ENCODE assay signal across 9 mouse cellular contexts in genomic region chr4:120247412-120247811, GRCm38 (mm10). TPM values are rescaled to one million over a fixed set of nuclear protein-coding genes. Genes with fewer than 3 reads are reported as not detected.
DNase-seq lines count a peak whose midpoint lies in the region; ATAC-seq lines count a peak whose summit lies in the region.
"Had no signal": no experiment of that assay in that cellular context is flagged by ENCODE, and none has a peak within 500 bp of the region (broad histone marks: within the 10 kb centered on the region; RNA-seq: fewer than 3 reads in every experiment).

No protein-coding gene starts in this region.

- no peaks in the 10 kb centered on the region for H3K27me3 ChIP-seq in intestine, embryonic 16.5 days (replicated peaks; ENCODE audit: control insufficient read depth, insufficient read depth, low read length)
- H3K27me3 ChIP-seq: hindbrain, embryonic 15.5 days had no signal

- H3K4me2 ChIP-seq in intestine, embryonic 16.5 days (ENCODE audit: low read depth, low read length) = no peak overlapping the region
- H3K4me2 ChIP-seq: hindbrain, embryonic 15.5 days had no signal

- no peak overlapping the region for H3K4me3 ChIP-seq in intestine, embryonic 16.5 days (ENCODE audit: low read length)
- H3K4me3 ChIP-seq: hindbrain, embryonic 15.5 days had no signal

- no peak overlapping the region for H3K9ac ChIP-seq in intestine, embryonic 16.5 days (ENCODE audit: low read depth, low read length)
- H3K9ac ChIP-seq: hindbrain, embryonic 15.5 days had no signal

- DNase-seq in testis, postnatal 10 days (ENCODE audit: low spot score) = peak; percentile 69
- DNase-seq in testis, postnatal 14 days (ENCODE audit: low spot score) = no peak
- peak; percentile 64 to 82 for DNase-seq in gastrocnemius, postnatal 4 days (ENCODE audit: low spot score in 2 of 2)
- peak; percentile 45 for DNase-seq in mesoderm, embryonic 11.5 days (ENCODE audit: low read depth, low spot score)
- DNase-seq in thymus, postnatal 36 days = no peak
- no peak for DNase-seq in frontal cortex, postnatal 14 days (ENCODE audit: low spot score in 2 of 2)

- 28% methylated on average over 5 of the region's 5 CpGs for WGBS in intestine, embryonic 16.5 days

- ATAC-seq in intestine, embryonic 16.5 days = peak; percentile 72
- ATAC-seq in monocyte, adult 5-6 weeks (replicated peaks; ENCODE audit: insufficient number of reproducible peaks, low FRiP score, low TSS enrichment, poor library complexity, severe bottlenecking) = no peak

- H3K9me3 ChIP-seq in intestine, embryonic 16.5 days (ENCODE audit: control insufficient read depth, low read length) = no peaks in the 10 kb centered on the region
- H3K9me3 ChIP-seq: hindbrain, embryonic 15.5 days had no signal

- peaks cover 7% of the 10 kb centered on the region for H3K4me1 ChIP-seq in intestine, embryonic 16.5 days (ENCODE audit: control insufficient read depth, insufficient read depth, low read length)

- no peaks in the 10 kb centered on the region for H3K36me3 ChIP-seq in intestine, embryonic 16.5 days (ENCODE audit: control insufficient read depth, insufficient read depth, low read length)
- H3K36me3 ChIP-seq: hindbrain, embryonic 15.5 days had no signal

- H3K27ac ChIP-seq in intestine, embryonic 16.5 days (ENCODE audit: low read length) = no peak overlapping the region

RNA-seq across cellular contexts. Expression of gene Foxo6, which starts 39.7 kb away (rescaled TPM):
- 10 to 100 TPM in 1 of 2 experiments, 1 to 10 TPM in 1; 8.8 to 10.2 TPM for total RNA-seq in gastrocnemius, postnatal 4 days (2021)
- polyA plus RNA-seq in intestine, embryonic 16.5 days (2015; fragmentation: Nextera tagmentation; extraction: Ambion mirVana) = 0.11 and 0.12 TPM in 2 replicates
- not detected in 3 replicates for total RNA-seq in monocyte, adult 5-6 weeks (2017)

Comparison
In these comparisons a context has a peak if more than half of its experiments do, and no peak if none do; other contexts are left out.
1. DNase-seq: peak in testis, postnatal 10 days (single experiment), gastrocnemius, postnatal 4 days (2 of 2) and mesoderm, embryonic 11.5 days (single experiment); none in testis, postnatal 14 days (single experiment), thymus, postnatal 36 days (0 of 2) and frontal cortex, postnatal 14 days (0 of 2).